Mouse (Mus musculus): ENCODE measurements around the gene Topbp1.
A peak's percentile ranks its signal among the peaks of the same experiment; 100 is the strongest.
"Not testable (repeated sequence)": the region's sequence is repeated elsewhere in the genome, so short reads cannot be mapped to it uniquely, and the experiment has no call there.

Gene Topbp1

GRCm38 (mm10) chr9:103348791-103349190 lies 43.8 kb downstream of the Topbp1 start:
- DNase-seq (ENCODE audit: extremely low spot score, low read depth, low spot score), result no peak

- DNase-seq (ENCODE audit: extremely low spot score, low read depth, low spot score), result not testable (repeated sequence)
These were observed 48.7 kb downstream of the Topbp1 start for GRCm38 (mm10) chr9:103353500-103354260.

- no peak for DNase-seq (ENCODE audit: extremely low spot score, low read depth, low spot score)
These were observed 52.9 kb downstream of the Topbp1 start for GRCm38 (mm10) chr9:103357893-103358292.

GRCm38 (mm10) chr9:103358545-103358944 lies 53.5 kb downstream of the Topbp1 start:
- no peak for DNase-seq (ENCODE audit: extremely low spot score, low read depth, low spot score)

- no peak for DNase-seq (ENCODE audit: extremely low spot score, low read depth, low spot score)
These were observed 55.6 kb downstream of the Topbp1 start for GRCm38 (mm10) chr9:103360642-103361041.

GRCm38 (mm10) chr9:103363088-103363487 lies 58.1 kb downstream of the Topbp1 start:
- no peak for DNase-seq (ENCODE audit: extremely low spot score, low read depth, low spot score)

GRCm38 (mm10) chr9:103363730-103364417 lies 58.9 kb downstream of the Topbp1 start:
- DNase-seq (ENCODE audit: extremely low spot score, low read depth, low spot score), result no peak

- DNase-seq (ENCODE audit: extremely low spot score, low read depth, low spot score), result no peak
These were observed 59.7 kb downstream of the Topbp1 start for GRCm38 (mm10) chr9:103364601-103365289.

GRCm38 (mm10) chr9:103365290-103366247 lies 60.6 kb downstream of the Topbp1 start, which contains the start of gene Cdv3:
Cdv3 (minus strand) TSS chr9:103365840.
- DNase-seq (ENCODE audit: extremely low spot score, low read depth, low spot score), result peak; percentile 98

GRCm38 (mm10) chr9:103366356-103366755 lies 61.3 kb downstream of the Topbp1 start:
- no peak for DNase-seq (ENCODE audit: extremely low spot score, low read depth, low spot score)

GRCm38 (mm10) chr9:103369951-103370350 lies 64.9 kb downstream of the Topbp1 start:
- no peak for DNase-seq (ENCODE audit: extremely low spot score, low read depth, low spot score)

GRCm38 (mm10) chr9:103372271-103373010 lies 67.4 kb downstream of the Topbp1 start:
- DNase-seq (ENCODE audit: extremely low spot score, low read depth, low spot score), result no peak

GRCm38 (mm10) chr9:103376346-103377320 lies 71.6 kb downstream of the Topbp1 start:
- no peak for DNase-seq (ENCODE audit: extremely low spot score, low read depth, low spot score)

GRCm38 (mm10) chr9:103378686-103379085 lies 73.7 kb downstream of the Topbp1 start:
- no peak for DNase-seq (ENCODE audit: extremely low spot score, low read depth, low spot score)

- no peak for DNase-seq (ENCODE audit: extremely low spot score, low read depth, low spot score)
These were observed 74.2 kb downstream of the Topbp1 start for GRCm38 (mm10) chr9:103379199-103379598.

- no peak for DNase-seq (ENCODE audit: extremely low spot score, low read depth, low spot score)
These were observed 75.6 kb downstream of the Topbp1 start for GRCm38 (mm10) chr9:103380566-103380965.

GRCm38 (mm10) chr9:103382989-103383388 lies 78.0 kb downstream of the Topbp1 start:
- DNase-seq (ENCODE audit: extremely low spot score, low read depth, low spot score), result no peak

- DNase-seq (ENCODE audit: extremely low spot score, low read depth, low spot score), result no peak
These were observed 78.6 kb downstream of the Topbp1 start for GRCm38 (mm10) chr9:103383576-103383975.
